Mouse (Mus musculus): ENCODE results near the gene Nudt5.

GRCm38 (mm10) chr2:5805228-5805627, 39.6 kb upstream of the Nudt5 start:
- no peak for TF ChIP-seq ZNF384 (IDR thresholded peaks at IDR 0.05; ENCODE audit: low read depth, low read length)
- TF ChIP-seq CHD2 (IDR thresholded peaks at IDR 0.05; ENCODE audit: low read depth, low read length): no peak
- TF ChIP-seq MAFK (IDR thresholded peaks at IDR 0.05; ENCODE audit: insufficient read depth, low read depth, low read length): no peak
- TF ChIP-seq HCFC1 (IDR thresholded peaks at IDR 0.05; ENCODE audit: borderline replicate concordance, insufficient read depth, low read length): no peak

All from ES-E14 (cell line).